Mouse (Mus musculus): Measurements from ENCODE around the gene Zcchc14.

- TF ChIP-seq HCFC1 (IDR thresholded peaks at IDR 0.05; ENCODE audit: borderline replicate concordance, insufficient read depth, low read length) = no peak
- TF ChIP-seq CHD2 (IDR thresholded peaks at IDR 0.05; ENCODE audit: low read depth, low read length) = no peak
- no peak for TF ChIP-seq MAFK (IDR thresholded peaks at IDR 0.05; ENCODE audit: insufficient read depth, low read depth, low read length)
- TF ChIP-seq ZC3H11A (IDR thresholded peaks at IDR 0.05; ENCODE audit: borderline replicate concordance, low read depth, low read length) = no peak
- no peak for TF ChIP-seq ZNF384 (IDR thresholded peaks at IDR 0.05; ENCODE audit: low read depth, low read length)
Measured at GRCm38 (mm10) chr8:121550056-121550455, 102.6 kb downstream of the Zcchc14 start.

All from ES-E14 (cell line).